8 mouse cellular contexts compared by ENCODE assay signal in genomic region chr9:118974148-118974547, GRCm38 (mm10). TPM values are rescaled to one million over a fixed set of nuclear protein-coding genes. Genes with fewer than 3 reads are reported as not detected.
DNase-seq lines count a peak whose midpoint lies in the region; ATAC-seq and TF ChIP-seq lines count a peak whose summit lies in the region.

No protein-coding gene starts in this region.

- intact Hi-C loops in heart, postnatal 36 days (cut with DNase I): no loop called here

- 31% methylated on average over 5 of the region's 5 CpGs for WGBS in lung, adult 2 months
- 19% methylated on average over 5 of the region's 5 CpGs for WGBS in limb, embryonic 13.5 days

- no peak for TF ChIP-seq POLR2A in lung, adult 2 months (IDR thresholded peaks at IDR 0.05; ENCODE audit: borderline replicate concordance, extremely low read depth, low read depth, low read length)

- H3K36me3 ChIP-seq in limb, embryonic 13.5 days: peaks cover 23% of the 10 kb centered on the region

- peak; percentile 49 to 53 for DNase-seq in cerebellum, postnatal 10 days
- DNase-seq in lung, postnatal 36 days: peak; percentile 57
- DNase-seq in lung, adult 2 months: no peak
- peak; percentile 48 to 53 for DNase-seq in heart, postnatal 36 days
- DNase-seq in thymus, postnatal 10 days (ENCODE audit: low spot score in 2 of 2): no peak

- H3K9ac ChIP-seq in limb, embryonic 13.5 days: peak overlapping the region; percentile 43

- H3K4me1 ChIP-seq in lung, adult 2 months (ENCODE audit: control insufficient read depth, insufficient read depth, low read length): peaks cover 35% of the 10 kb centered on the region
- peaks cover 67% of the 10 kb centered on the region for H3K4me1 ChIP-seq in limb, embryonic 13.5 days

- no peak for TF ChIP-seq CTCF in lung, adult 2 months (IDR thresholded peaks at IDR 0.05; ENCODE audit: insufficient read depth, low read length)

- no peak for ATAC-seq in cerebellum, adult (ENCODE audit: insufficient number of reproducible peaks, low FRiP score, low TSS enrichment)
- no peak for ATAC-seq in limb, embryonic 13.5 days (ENCODE audit: low FRiP score, low read depth)
- no peak for ATAC-seq in inflammation-experienced regulatory T-cells, adult 6 months

- H3K27me3 ChIP-seq in limb, embryonic 13.5 days: no peaks in the 10 kb centered on the region

- no peaks in the 10 kb centered on the region for H3K9me3 ChIP-seq in limb, embryonic 13.5 days

- H3K27ac ChIP-seq in limb, embryonic 13.5 days: peak overlapping the region; percentile 77

- no peak overlapping the region for H3K4me3 ChIP-seq in lung, adult 2 months (replicated peaks; ENCODE audit: extremely low read depth, low read depth, low read length)
- no peak overlapping the region for H3K4me3 ChIP-seq in limb, embryonic 13.5 days

- peak overlapping the region; percentile 25; the same call in 1 of the 2 replicates for H3K4me2 ChIP-seq in limb, embryonic 13.5 days (replicated peaks)

RNA-seq across cellular contexts. Expression of gene Ctdspl, which starts 47.9 kb away (rescaled TPM):
- polyA plus RNA-seq in lung, adult 2 months (2012; rRNA removed): 70.4 and 83.4 TPM in 2 replicates
- 10 to 100 TPM; 11.2 to 11.3 TPM for total RNA-seq in heart, postnatal 36 days (2021)
- 23.4 and 24.8 TPM in 2 replicates for polyA plus RNA-seq in limb, embryonic 13.5 days (2015; fragmentation: Nextera tagmentation; extraction: Ambion mirVana)
- polyA plus RNA-seq in inflammation-experienced regulatory T-cells, adult 6 months (2017; shearing (Covaris generic)): 1 to 10 TPM; 1.0 to 1.3 (median 1.3) TPM

Comparison
In these comparisons a context has a peak if more than half of its experiments do, and no peak if none do; other contexts are left out.
1. DNase-seq: peak in cerebellum, postnatal 10 days (2 of 2), lung, postnatal 36 days (single experiment) and heart, postnatal 36 days (2 of 2); none in lung, adult 2 months (single experiment) and thymus, postnatal 10 days (0 of 2).
2. RNA of gene Ctdspl, which starts 47.9 kb away (polyA plus RNA-seq): 70.4 to 83.4 TPM in lung, adult 2 months and 23.4 to 24.8 TPM in limb, embryonic 13.5 days; 1.0 to 1.3 TPM in inflammation-experienced regulatory T-cells, adult 6 months; every median in the first group is over 10 times any median in the second.